In genomic region chr11:104640894-104641293, GRCm38 (mm10) we compare ENCODE assay signal across 21 mouse cellular contexts. TPM values are rescaled to one million over a fixed set of nuclear protein-coding genes. Genes with fewer than 3 reads are reported as not detected.
"Had no signal": no experiment of that assay in that cellular context is flagged by ENCODE, and none has a peak within 500 bp of the region (broad histone marks: within the 10 kb centered on the region; RNA-seq: fewer than 3 reads in every experiment).

No protein-coding gene starts in this region.

- DNase-seq: kidney, adult 9 months; kidney, postnatal 25 days; layer of hippocampus, postnatal 36 days; liver, embryonic 13.5 days; lung, adult 2 months; lung, postnatal 14 days; lung, postnatal 4 days; thymus, adult 18-20 months; thymus, postnatal 36 days had no signal

- H3K4me2 ChIP-seq: liver, embryonic 13.5 days; midbrain, embryonic 12.5 days; midbrain, embryonic 15.5 days; neural tube, embryonic 13.5 days had no signal

- H3K27me3 ChIP-seq: liver, embryonic 13.5 days; midbrain, embryonic 12.5 days; midbrain, embryonic 15.5 days; neural tube, embryonic 13.5 days had no signal

- H3K36me3 ChIP-seq: liver, embryonic 13.5 days; midbrain, embryonic 12.5 days; midbrain, embryonic 15.5 days; neural tube, embryonic 13.5 days had no signal

- ATAC-seq: midbrain, embryonic 15.5 days had no signal

- H3K4me3 ChIP-seq: left cerebral cortex, adult 2 months; liver, embryonic 13.5 days; midbrain, embryonic 12.5 days; midbrain, embryonic 15.5 days; neural tube, embryonic 13.5 days had no signal

RNA-seq across cellular contexts. Expression of gene Gm11639, which starts 44.6 kb away (rescaled TPM):
- total RNA-seq: megakaryocyte, adult 5-6 weeks had no signal
- polyA plus RNA-seq: kidney, embryonic 16.5 days; large intestine, adult 2 months; limb, embryonic 11.5 days; liver, adult 2 months; lung, adult 2 months; midbrain, embryonic 12.5 days; neural tube, embryonic 13.5 days; small intestine, adult 2 months; spleen, adult 2 months; urinary bladder, adult 2 months had no signal
